Mouse (Mus musculus) left cerebral cortex, postnatal 4 days (tissue): ENCODE results near the gene Acvr1c. TPM values are rescaled to one million over a fixed set of nuclear protein-coding genes. Genes with fewer than 3 reads are reported as not detected.

Experiments
- DNase-seq: peaks from one replicate; pipeline ENCODE4 v3.0.0-alpha.2; 2022
- intact Hi-C: fragments of 180-260 bp; cut with DNase I; formaldehyde crosslinking; loops from one replicate; pipeline ENCODE4 v1.15.1; 2025
- total RNA-seq, 2 experiments: library from RNA; stranded (reverse); gene quantifications; 2 replicates each; pipeline ENCODE4 v1.2.3; 2021

The Acvr1c gene
- 1 to 10 TPM; 4.6 to 7.0 TPM for total RNA-seq

DNA sequence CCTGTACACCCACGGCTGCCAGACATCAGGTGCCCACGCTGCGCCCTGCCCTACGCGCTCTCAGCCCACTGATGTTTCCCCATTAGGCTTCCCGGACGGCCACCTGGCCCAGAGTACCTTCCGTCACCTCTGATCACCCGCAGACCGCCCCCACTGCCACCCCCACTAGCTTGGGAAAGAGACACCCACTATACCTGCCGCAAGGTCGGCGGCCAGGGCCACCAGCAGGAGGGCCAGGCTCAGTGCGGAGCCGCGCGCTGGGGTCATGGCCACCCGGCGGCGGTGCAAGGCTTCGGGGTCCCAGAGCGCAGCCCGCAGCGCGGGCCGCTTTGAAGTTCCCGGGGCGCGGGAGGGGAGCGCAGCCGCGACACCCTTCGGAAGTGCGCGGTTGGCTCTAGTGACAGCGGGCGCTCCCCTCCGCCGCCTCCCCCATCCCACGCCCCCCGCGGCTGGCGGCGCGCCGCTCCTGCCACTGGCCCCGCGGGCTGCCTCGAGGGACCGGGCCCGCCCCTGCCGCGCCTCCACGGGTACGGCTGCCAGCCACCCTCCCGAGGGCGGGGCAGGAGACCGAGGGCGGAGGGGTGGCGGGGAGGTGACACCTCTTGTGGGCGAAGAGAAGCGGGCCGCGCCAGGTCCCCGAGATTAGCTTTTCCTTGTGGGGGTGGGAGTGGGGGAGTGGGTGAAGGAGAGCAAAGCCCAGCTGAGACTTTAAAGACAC, at the start of gene Acvr1c:
Gene Acvr1c (minus strand): TSS at position 482 of the 718 bp plus-strand sequence.
- intact Hi-C loops: no loop called here
- DNase-seq: peak; percentile 27

DNA sequence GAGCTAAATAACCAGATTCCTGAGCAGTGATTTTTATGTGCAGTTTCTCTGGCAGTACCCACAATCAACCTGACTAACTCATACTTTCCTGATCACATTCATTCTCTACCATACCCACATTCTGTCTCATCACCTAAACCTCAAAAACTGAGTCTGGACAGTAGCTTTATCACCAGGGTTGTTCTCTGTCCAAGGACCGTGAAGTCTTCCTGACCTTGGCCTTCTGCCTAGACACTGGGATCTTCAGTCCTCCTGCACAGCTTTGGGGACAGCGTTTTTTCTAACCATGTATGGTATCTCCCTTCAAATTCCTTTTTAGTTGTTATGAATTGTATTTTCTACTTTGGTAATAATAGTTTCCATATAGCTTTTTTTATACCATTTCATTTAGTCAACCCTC, 45.8 kb upstream of the Acvr1c start:
- no peak for DNase-seq
- intact Hi-C loops: no loop called here

DNA sequence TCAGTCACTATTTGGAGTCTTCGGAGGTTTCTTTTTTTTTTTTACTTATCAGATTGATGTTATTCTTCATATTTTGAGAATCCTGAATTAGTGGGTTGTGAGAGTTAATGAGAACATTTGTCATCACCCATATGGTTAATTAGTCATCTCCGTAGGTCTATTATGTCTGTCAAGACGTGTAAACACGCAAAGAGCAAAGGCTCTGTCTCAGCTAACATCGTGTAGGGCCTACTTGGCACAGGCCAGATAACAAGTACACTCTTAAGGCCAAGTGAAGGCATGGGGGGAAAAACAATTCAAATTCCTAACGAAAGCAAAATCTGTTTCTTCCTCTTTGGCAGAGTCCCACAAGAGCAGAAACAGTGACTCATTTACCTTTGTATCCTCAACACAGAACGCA, 30.9 kb upstream of the Acvr1c start:
- no peak for DNase-seq
- intact Hi-C loops: no loop called here

DNA sequence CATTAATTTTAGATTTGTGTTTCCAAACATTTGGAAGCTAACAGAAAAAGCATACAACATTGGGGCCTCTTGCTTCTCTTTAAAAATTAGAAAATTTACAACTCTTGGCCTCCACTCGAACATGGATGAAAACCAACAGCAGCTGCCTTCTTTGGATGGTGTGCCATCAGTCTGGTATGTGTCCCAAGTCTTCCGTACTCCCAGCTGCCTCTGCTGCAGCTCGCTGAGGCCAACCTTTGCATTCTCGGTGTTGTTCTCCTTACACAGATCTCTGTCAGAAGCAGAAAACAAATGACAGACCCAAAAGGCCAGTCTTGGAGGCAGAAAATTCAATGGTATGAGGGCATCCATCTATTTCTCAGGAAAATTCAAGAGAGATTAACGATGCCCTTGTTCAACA, 22.3 kb upstream of the Acvr1c start:
- peak; percentile 9 for DNase-seq
- intact Hi-C loops: no loop called here

DNA sequence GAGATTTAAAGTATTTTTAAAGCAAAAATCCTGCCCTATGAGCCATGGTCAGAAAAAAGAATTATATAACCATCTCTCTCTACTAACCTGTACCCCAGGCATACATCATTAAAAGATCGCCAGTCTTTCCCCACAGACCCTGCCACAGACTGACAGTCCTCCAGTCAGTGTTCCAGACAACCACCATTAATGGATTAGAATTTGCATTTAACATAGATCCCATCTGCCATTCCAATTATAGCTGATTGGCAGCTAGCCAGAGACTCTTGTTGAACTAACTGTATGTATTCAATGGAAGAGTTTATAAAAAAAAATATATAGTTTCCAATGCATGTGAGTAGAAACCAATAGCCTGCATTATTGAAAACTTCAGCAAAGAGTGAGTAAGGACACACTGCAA, 21.8 kb upstream of the Acvr1c start:
- DNase-seq: peak; percentile 10
- intact Hi-C loops: no loop called here

DNA sequence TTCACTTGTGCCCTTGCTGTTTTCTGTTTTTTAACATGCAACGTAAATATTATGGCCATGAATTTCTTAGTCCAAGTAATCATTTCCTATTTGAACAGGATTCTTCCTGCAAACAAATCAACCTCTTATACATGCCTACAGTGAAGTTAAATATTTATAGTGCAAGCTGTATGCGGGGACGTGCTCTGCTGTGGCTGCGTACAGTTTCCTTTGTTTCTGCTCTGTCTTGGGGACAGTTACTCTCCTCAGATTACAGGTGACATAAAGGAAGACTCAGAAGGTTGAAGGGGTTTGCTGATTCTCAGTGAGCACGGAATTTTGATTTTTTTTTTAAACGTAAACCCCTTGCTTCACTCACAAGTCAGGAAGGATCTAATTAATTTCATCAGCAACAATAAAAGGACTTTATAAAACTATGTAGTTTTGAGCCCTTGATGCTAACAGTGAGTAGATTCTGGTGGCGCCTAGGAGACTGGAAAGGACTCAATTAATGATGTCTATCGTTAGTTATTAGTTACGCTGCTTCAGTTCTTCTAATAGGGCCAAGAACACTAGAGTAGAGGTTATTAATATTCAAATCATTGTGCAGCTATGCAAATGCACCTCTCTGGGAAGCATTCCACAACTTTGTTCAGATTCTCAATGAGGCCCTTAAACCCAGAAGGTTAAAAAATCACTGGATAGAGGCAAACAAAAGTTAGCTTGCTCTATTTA, 19.9 kb upstream of the Acvr1c start:
- intact Hi-C loops: no loop called here
- no peak for DNase-seq

DNA sequence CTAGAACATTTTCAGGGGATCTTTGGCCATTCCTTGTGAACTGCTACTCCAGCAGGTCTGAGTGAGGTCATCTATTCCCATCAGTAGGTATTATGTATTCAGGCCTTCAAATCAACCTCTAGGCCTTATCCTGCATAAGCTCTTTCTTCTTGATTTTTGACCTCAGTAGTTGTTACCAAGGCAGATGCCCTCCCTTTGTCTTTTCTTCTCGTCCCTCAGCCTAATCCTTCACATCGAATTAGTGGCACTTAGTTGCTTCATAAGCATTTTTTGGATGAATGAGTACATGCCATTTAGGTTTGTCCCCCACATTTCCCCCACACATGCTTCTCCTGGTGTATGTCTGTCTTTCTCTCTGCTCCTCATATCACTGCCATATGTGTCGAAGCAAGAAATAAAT, 8.5 kb upstream of the Acvr1c start:
- DNase-seq: no peak
- intact Hi-C loops: no loop called here

DNA sequence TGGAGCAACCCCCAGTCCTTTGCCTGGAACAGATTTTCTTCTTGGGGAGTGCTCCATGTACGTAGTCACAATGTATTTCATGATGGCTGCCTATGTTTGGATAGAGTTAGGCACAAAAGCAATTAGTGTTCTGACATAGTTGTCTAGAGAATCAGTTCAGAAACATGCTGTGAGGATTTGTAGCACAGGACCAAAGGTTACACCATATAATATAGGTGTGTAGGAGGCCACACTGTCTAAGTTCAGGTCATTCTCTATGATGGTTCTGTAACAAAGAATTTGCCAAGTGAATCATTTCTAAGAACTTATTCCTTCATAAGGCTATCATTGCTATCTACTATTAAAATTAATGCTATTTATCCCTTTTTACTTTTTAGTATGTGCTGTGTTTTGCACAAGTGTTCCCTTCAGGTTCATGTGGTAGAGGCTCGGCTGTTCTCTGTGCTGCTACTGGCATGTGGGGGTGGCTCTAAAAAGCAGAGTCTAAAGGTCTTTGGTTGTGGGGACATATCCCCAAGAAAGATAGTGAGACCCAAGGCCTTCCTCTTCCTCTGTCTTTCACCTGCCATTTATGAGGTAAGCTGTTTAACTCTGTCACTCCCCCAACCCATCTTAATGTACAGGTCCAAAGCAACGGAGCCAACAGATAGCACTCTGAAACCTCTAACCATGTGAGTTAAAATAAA, 3.8 kb upstream of the Acvr1c start:
- intact Hi-C loops: no loop called here
- no peak for DNase-seq

DNA sequence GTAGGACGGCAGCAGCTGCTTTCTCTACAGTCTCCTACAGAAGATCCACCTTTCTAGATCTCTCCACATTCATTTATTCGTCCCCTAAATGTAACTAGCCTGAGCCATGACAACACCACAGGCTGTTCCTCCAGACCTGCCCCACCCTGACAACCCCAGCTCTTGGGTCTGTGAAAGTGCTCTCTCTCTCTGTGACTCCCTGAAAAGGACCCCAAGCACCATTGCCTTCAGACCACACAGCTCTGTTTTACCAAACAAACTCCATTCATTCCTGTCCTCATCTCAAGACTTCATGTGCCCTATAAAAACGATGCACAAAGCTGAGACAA, 401 bp upstream of the Acvr1c start:
- no peak for DNase-seq
- intact Hi-C loops: no loop called here

DNA sequence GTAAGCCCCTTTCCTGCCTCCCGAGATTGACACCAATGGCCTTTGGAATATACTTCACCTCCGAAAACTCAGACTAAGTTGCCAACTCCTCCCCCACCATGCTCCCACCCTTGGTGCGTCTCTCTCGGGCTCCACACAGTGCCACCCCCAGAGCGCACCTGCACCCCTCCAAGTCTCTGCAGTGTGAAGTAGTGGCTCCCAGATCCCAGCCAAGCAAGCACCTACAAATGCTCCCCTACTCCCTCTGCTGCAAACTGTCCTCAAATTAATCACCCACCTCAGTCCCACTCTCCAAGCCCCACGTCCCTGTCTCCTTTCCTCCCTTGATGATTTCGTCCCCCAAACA, 654 bp downstream of the Acvr1c start:
- intact Hi-C loops: no loop called here
- peak; percentile 2 for DNase-seq

DNA sequence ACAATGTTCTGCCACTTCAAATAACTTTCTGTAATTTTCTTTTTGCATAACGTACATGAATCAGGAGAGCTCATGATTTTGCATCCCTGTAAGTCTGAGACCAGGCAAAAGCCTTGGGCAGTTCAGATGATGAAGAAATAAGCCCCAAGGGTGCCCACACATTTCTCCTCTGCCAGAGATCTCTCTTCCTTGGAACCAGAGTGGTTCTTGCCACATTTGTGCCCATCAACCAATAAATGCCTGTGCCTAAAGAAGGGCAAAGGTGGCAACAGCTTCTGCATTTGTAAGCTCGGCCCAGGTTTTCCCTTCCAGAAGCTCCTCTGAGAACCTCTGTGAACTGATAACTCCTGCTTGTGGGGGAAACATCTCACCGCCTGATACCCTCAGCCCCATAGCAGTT, 3.3 kb downstream of the Acvr1c start:
- DNase-seq: no peak
- intact Hi-C loops: no loop called here

DNA sequence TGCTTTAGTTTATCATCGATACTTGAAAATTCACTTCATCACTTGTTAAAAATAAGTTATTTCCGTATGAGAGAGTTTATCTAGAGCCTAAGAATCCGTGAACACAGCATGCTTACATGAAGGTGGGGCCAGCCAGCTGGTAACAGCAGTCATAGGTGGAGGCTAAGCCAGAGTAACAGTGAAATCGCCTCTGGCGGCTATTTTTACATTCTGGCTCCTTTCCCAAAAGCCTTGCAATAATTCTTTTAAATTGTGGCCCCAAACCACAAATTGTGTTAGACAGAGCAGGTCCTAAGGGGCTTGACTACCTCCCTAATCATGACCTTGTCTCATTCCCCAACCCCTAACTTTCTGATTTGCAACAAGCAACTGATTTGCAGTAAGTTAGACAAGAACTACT, 4.8 kb downstream of the Acvr1c start:
- intact Hi-C loops: no loop called here
- DNase-seq: no peak

DNA sequence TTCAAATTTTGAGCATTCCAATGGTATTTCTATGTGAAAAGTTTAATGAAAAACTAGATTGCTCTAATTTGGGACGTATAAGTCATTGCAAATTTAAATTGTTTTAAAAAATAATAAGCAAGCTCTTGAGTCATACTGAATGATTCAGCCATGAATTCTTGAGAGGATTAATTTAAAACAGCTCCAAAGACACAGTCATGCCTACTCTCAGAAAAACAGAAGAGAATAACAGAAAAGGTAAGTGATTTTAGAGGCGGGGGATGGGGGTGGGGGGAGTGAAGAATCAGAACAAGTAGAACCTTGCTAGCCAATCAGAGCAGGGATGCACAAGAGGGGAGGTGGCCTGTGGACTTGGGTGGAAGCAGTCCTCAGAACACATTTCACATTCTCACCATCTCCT, 7.0 kb downstream of the Acvr1c start:
- no peak for DNase-seq
- intact Hi-C loops: no loop called here

DNA sequence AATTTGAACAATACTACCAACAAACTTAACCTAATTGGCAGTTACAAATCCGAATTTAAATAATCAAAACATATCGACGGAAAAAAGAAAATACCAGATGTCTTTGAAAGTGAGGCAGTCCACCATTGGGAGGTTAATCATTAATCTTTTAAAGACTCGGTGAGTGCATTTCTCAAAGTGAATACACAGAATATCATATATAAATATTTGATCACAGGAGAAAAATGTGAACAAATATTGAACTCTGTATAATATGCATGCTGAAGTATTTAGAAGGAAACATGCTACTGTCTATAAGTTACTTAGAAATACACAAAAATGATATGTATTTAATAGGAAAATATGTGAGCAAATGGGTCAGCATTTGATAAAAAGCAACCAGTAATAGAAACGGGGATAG, 21.0 kb downstream of the Acvr1c start:
- no peak for DNase-seq
- intact Hi-C loops: no loop called here

DNA sequence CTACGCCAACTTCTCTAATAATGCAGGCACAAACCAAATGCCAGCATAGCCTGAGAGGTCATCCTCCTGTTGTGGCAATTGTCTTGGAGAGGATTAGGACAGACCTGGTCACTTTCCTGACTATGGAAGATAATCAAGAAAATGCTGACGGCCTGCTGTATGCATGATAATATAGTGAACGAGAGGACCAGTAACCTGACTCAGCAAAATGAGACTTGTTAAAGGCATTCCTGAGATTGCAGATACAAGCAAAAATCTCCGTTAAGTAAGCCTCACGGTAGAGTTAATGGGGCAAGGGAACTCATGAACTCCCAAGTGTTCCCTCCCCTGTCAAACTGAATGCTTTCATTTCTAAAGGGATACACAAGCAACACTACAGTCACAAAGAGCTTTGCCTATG, 28.1 kb downstream of the Acvr1c start:
- intact Hi-C loops: no loop called here
- no peak for DNase-seq

DNA sequence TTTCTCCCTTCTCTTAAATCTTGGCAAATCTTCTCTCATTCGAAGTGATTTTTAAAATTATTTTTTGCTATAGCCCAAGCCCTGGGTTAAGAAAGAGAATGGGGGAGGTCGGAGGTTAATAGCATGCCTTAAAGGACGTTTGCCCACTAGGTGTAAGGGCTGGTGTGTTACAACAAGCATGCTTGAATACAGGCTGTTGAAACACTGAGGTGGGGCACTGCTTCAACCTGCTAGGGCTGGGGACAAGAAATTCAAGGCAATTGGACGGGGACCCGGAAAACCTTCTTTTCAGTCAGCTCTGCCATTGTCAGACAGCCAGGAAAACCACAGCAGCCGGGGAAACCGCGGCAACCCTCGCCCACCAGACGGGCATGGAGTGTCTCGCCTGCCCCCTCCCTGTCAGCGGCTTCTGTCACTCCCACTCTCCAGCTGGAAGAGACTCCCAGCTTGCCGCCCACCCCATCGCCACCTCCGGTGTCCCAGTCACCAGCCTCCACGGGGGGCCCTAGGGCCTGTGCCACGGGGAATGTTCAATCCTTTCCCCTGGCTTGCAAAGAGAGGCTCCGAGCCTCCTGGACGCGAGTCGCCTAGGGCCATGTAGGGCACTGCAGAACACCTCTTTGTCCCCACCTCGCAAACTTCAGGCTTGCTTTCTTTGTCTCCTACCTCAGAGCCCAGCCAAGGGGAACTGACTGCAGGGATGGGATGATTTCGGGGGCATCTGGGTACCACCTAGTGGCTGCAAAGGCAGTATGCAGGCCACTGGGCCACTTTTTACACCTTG, 33.4 kb downstream of the Acvr1c start:
- intact Hi-C loops: no loop called here
- peak; percentile 62 for DNase-seq

DNA sequence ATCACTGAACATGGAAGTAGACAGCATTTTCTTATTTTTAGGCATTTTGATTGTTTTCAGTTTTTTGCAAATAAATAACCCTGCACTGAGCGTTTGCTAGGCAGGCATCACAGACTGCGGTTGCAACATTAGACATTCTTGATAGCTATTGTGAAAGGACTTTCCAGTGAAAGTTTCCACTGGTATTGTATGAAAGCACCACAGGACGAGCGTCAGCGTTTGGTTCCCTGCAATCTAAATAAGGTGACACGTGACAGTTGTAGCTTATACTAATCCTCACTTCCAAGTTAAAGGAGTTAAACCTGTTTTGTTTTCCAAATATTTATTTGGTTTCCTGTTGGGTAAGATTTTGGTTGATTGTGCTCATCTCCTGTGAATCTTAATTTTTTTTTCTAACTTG, 34.4 kb downstream of the Acvr1c start:
- DNase-seq: no peak
- intact Hi-C loops: no loop called here

DNA sequence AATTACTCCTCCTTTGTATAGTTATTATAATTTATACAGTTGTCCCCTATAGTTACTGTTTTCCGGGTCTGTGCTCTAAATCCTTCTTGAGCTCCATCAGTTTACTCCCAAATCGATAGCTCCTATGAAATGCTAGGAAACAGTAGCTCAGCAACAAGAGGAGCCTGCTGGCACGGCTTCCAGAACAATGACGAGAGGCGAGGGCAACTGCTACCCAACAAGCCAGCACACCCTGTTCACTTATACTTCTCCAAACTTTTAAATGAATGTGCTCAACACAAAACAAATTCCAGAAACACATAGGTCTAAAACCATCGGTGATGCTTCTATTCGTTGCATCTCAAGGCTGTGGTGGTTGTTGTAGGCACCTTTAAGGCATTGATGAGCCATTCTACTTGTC, 41.5 kb downstream of the Acvr1c start:
- no peak for DNase-seq
- intact Hi-C loops: no loop called here

DNA sequence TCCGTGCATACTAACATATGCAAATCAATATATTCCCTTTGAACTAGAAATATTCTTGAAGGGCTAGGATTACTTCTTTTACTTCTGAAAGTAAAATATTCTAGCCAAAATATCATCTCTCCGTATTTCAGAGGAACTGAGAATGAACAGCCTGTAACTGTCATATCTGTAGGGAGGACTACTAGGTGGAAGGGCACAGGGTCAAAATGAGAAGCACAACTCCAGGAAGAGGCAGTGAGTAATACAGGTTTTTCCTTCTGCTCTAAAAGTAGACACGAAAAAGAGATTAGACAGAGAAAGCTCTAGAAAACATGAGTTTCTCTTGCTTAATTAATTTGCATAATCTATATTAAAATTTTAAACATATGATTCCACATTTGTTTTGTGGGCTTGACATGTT, 48.0 kb downstream of the Acvr1c start:
- DNase-seq: no peak
- intact Hi-C loops: no loop called here

DNA sequence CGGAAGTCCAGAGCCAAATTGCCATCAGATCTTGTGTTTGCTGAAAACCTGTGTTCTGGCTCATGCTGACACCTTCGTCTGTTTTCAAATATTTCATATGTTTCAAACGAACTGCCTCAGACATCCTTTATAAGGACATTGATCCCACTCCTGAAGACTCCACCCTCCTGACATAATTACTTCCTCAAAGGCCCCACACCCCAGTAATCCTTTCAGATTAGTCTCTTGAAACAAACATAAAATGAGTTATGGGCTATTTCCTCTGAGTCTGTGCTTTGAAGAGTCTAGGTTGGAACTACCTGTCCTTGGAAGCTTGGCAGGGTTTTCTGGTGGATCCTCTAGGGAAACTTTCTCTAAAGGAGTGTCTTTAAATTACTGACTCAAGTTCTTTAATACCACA, 53.2 kb downstream of the Acvr1c start:
- intact Hi-C loops: no loop called here
- no peak for DNase-seq

DNA sequence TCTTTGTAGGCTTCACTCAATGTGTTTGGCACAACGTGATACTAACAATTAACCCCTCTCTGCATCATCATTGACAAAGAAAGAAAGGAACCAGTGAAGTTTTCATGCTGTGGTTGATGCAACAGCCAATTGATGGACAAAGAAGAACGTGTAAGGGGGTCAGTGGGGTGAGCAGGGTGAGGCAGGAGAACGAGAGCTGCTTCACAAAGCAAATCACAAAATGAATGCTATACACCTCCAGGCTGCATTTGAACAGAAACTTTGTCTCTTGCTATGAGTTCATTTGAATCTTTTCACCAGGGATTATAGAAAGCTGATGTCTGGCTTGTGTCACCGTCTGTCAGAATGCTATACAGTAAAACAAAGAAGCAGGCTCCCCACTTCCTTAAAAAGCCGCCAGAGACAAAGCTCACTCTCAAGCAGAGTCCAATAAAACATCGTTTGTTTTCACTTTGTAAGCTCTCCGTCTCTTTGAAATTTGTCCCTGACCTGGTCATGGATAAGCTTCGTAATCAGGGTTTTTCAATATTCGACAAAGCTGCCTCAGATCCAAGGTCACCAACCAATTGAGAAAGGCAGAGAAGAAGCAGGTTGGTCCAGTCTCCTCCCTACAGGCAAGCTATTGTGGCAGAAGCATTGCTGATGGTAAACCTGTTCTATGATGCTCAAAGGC, 67.8 kb downstream of the Acvr1c start:
- intact Hi-C loops: no loop called here
- DNase-seq: no peak
